Mouse (Mus musculus) hindbrain, embryonic 12.5 days (tissue): ENCODE measurements at regions not wholly inside any gene's neighbourhood (a gene's known extent, or its start where the extent isn't known, plus 50 kb on each side); places are given as distances from the start of the nearest gene placed in this dataset.

Source experiments
- ATAC-seq: fragments of 200-750 bp; cut with Nextera tagmentation; 2 replicates; pipeline ENCODE4 v1.8.0; 2017; ENCODE audit warnings: moderate TSS enrichment; ENCODE audit not compliant: low FRiP score
- H3K27ac ChIP-seq: fragments of 300-500 bp; sonication (generic); 2 replicates; pipeline ENCODE4 v1.5.1; 2016; ENCODE audit warnings: mild to moderate bottlenecking
- H3K27me3 ChIP-seq: fragments of 300-500 bp; sonication (generic); 2 replicates; pipeline ENCODE4 v1.6.1; 2016; ENCODE audit warnings: mild to moderate bottlenecking
- H3K36me3 ChIP-seq: fragments of 300-500 bp; sonication (generic); 2 replicates; pipeline ENCODE4 v1.6.1; 2016; ENCODE audit warnings: mild to moderate bottlenecking
- H3K4me1 ChIP-seq: fragments of 300-500 bp; sonication (generic); 2 replicates; pipeline ENCODE4 v1.6.1; 2016
- H3K4me2 ChIP-seq: fragments of 300-500 bp; sonication (generic); replicated peaks from 2 replicates; pipeline ENCODE4 v1.6.1; 2016; ENCODE audit warnings: mild to moderate bottlenecking
- H3K4me3 ChIP-seq: fragments of 300-500 bp; sonication (generic); 2 replicates; pipeline ENCODE4 v1.5.1; 2016; ENCODE audit warnings: mild to moderate bottlenecking
- H3K9ac ChIP-seq: fragments of 300-500 bp; sonication (generic); 2 replicates; pipeline ENCODE4 v1.6.1; 2016; ENCODE audit warnings: mild to moderate bottlenecking, moderate library complexity
- H3K9me3 ChIP-seq: fragments of 300-500 bp; sonication (generic); replicated peaks from 2 replicates; pipeline ENCODE4 v1.6.1; 2016; ENCODE audit warnings: mild to moderate bottlenecking
- WGBS: fragments of 180-500 bp; shearing (Covaris S2); methylation state at CpG from one replicate; pipeline ENCODE4 v1.1.7; 2016; 5-methylcytosine and 5-hydroxymethylcytosine counted together

DNA sequence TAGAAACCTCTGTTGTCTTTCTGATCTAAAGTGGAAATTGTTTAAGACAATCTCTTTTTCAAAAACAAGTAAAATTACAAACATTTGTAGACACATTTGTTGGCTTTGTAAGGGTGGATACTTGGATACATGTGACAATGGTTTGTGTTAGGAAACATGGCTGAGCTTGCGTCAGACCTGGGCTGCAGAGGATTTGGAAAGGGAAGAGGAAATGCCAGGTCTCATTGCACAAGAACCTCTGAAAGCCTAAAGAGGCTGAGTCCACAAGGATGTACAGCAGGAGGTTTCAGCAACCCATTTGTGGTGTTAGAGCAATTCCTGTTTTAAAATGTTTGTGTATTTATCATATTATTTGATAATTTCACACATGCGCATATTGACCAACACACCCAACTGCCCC lies 235.3 kb upstream of the Irx2 start:
- H3K27me3 ChIP-seq: no peaks in the 10 kb centered on the region
- no peak overlapping the region for H3K4me2 ChIP-seq
- H3K4me3 ChIP-seq: no peak overlapping the region
- H3K36me3 ChIP-seq: no peaks in the 10 kb centered on the region
- ATAC-seq: no peak
- no peak overlapping the region for H3K27ac ChIP-seq
- no peaks in the 10 kb centered on the region for H3K9me3 ChIP-seq
- no peak overlapping the region for H3K9ac ChIP-seq
- no peaks in the 10 kb centered on the region for H3K4me1 ChIP-seq
- WGBS: 95% methylated on average over 2 of the region's 2 CpGs

DNA sequence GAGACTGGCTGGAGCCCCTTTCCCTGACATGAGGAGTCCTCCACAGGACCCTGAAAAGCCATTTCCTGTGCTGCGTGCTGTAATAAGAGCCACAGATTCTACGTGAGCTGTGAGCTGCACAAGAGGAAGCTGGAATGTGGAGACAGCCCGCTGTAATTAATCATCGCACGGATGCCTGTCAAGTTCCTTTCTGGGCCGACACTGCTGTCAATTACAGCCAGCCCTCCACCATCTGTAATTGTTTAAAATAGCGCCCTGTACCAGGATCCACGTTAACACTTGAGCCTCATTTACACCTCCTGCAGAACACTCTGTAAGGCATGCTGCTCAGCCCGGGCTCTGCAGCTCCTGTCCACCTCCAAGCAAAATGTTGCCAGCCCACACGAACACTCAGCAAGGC lies 227.9 kb upstream of the Irx2 start:
- 17% methylated on average over 10 of the region's 10 CpGs for WGBS
- no peaks in the 10 kb centered on the region; the same call in 1 of the 2 replicates for H3K27me3 ChIP-seq
- peaks cover 17% of the 10 kb centered on the region for H3K4me1 ChIP-seq
- H3K36me3 ChIP-seq: no peaks in the 10 kb centered on the region
- ATAC-seq: peak; percentile 66
- 0 out of 2 replicates have a peak overlapping the region, but pooled peaks have one; percentile 3 for H3K4me2 ChIP-seq
- no peaks in the 10 kb centered on the region for H3K9me3 ChIP-seq
- H3K9ac ChIP-seq: no peak overlapping the region
- H3K4me3 ChIP-seq: no peak overlapping the region
- H3K27ac ChIP-seq: peak overlapping the region; percentile 31; the same call in 1 of the 2 replicates

DNA sequence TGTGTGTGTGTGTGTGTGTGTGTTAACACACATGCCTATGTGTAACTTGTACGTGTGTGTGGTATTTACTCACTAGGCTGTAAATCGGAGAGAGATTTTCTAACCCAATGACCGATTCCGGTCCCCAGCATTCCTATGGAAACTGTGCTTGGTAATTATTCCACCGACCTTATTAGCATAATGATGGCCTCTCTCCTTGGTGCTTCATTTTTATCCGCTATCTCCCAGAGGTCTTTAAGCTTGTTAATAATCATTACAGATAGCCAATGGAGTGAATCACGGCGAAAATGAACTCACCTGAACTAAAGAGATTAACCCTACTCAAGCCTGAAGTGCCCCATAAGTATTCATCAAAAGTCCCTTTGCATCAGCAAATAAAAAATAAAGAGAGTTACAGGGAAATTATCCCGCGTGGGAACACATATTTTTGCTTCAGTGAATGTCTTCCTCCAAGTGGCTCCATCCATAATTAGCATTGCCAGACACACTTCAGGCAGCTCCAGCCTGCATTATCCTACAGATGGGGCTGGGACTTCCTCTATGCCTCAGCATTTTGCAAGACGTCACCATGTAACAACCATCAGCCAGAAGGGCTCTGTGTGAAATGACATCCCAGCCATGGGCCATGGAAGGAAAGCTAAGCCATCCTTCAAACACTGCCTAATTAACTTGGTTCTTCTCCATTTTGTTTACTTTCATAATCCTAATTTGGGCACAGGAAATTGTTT lies 219.2 kb upstream of the Irx2 start:
- H3K9me3 ChIP-seq: no peaks in the 10 kb centered on the region
- no peak overlapping the region for H3K9ac ChIP-seq
- no peak overlapping the region for H3K4me2 ChIP-seq
- no peak overlapping the region for H3K4me3 ChIP-seq
- peak; percentile 46; the same call in 1 of the 2 replicates for ATAC-seq
- 0 out of 2 replicates have a peak, but pooled peaks cover 2% of the 10 kb centered on the region for H3K4me1 ChIP-seq
- H3K36me3 ChIP-seq: no peaks in the 10 kb centered on the region
- 70% methylated on average over 11 of the region's 11 CpGs for WGBS
- H3K27me3 ChIP-seq: no peaks in the 10 kb centered on the region
- no peak overlapping the region for H3K27ac ChIP-seq

DNA sequence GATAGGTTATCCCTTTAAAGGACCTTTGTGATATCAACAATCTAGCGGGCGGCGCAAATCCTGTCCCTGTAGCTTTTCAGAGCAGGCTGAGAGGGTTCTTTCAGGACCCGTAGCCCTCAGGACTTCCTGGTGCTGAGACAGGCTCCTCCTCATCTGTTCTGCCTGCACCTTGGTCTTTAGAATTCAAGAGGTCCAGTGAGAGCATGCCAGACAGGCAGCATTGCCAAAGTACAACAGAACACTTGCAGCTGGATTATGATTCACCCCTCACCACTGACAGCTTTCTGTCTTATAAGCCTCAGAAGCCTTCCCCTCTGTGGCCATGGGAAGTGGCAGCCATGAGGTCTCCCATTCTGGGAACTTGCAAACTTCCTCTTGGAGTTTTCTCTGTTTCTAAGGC lies 216.0 kb upstream of the Irx2 start:
- no peak overlapping the region for H3K4me3 ChIP-seq
- ATAC-seq: no peak
- no peak overlapping the region for H3K27ac ChIP-seq
- H3K4me2 ChIP-seq: no peak overlapping the region
- no peak overlapping the region for H3K9ac ChIP-seq
- H3K36me3 ChIP-seq: no peaks in the 10 kb centered on the region
- H3K4me1 ChIP-seq: no peaks in the 10 kb centered on the region
- 93% methylated on average over 4 of the region's 4 CpGs for WGBS
- H3K9me3 ChIP-seq: no peaks in the 10 kb centered on the region
- H3K27me3 ChIP-seq: no peaks in the 10 kb centered on the region

DNA sequence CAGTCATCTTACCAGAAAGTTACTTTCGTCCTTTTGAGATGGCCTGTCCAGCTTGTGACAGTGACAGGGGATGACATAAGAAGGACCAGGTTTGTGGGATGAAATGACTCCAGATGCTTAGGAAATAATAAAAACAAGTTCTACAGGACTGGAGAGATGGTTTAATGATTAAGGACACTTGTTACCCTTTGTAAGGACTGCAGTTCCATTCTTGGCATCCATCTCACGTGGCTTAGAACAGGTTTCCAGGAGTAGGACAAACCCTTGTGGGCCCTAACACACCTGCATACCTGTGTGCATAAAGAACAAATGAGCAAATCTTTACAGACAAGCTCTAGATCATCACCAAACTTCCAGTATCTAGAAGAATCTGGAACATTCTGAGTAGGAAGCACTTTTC lies 211.6 kb upstream of the Irx2 start:
- Histone ChIP-seq H3K9me3 (no peaks in the 10 kb centered on the region), H3K36me3 (no peaks in the 10 kb centered on the region), H3K27me3 (no peaks in the 10 kb centered on the region), H3K27ac (no peak overlapping the region), H3K9ac (no peak overlapping the region), H3K4me3 (no peak overlapping the region), H3K4me2 (no peak overlapping the region), H3K4me1 (no peaks in the 10 kb centered on the region)
- 64% methylated on average over 2 of the region's 2 CpGs for WGBS
- no peak for ATAC-seq

DNA sequence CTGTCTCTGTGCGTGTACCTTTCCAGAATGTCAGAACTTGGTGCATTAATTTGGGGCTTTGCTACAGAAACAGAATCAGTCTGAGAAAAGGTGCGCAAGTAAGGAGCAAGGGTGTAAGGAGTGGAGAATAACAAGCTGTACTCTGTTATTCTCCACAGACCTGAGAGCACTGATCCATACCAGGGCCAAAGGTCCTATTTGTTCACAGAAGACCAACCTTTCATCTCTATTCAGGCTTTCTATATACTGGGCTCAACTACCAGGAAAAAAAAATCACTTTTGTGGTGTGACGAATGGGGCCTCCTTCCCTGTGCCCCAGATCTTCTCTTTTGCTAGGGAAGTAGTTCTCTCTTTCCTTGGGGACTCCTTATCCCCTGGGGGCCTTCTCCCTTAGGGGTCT lies 210.8 kb upstream of the Irx2 start:
- no peaks in the 10 kb centered on the region for H3K9me3 ChIP-seq
- no peak overlapping the region for H3K4me2 ChIP-seq
- H3K9ac ChIP-seq: no peak overlapping the region
- no peak overlapping the region for H3K27ac ChIP-seq
- no peaks in the 10 kb centered on the region for H3K27me3 ChIP-seq
- no peaks in the 10 kb centered on the region for H3K4me1 ChIP-seq
- 90% methylated on average over 3 of the region's 3 CpGs for WGBS
- no peaks in the 10 kb centered on the region for H3K36me3 ChIP-seq
- no peak overlapping the region for H3K4me3 ChIP-seq
- no peak for ATAC-seq

DNA sequence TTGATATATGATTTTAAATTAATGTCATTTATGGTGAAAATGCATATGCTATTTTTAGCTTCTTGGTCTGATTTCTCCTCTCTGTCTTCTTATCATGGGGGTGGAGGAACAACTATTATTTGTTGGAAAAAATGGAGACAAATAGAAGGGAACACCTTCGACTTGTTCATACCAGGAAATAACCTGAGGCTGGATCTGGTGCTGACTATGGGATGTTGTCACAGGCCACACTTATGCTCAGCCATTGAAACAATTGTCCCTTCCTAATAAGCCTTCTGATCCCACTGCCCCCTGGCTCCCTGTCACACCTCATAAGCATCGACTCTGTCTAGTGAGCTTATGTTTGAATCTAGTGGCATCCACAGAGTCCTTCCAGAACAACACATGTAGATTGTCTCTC lies 210.3 kb upstream of the Irx2 start:
- H3K36me3 ChIP-seq: no peaks in the 10 kb centered on the region
- ATAC-seq: no peak
- H3K4me3 ChIP-seq: no peak overlapping the region
- no peak overlapping the region for H3K27ac ChIP-seq
- no peaks in the 10 kb centered on the region for H3K9me3 ChIP-seq
- H3K4me1 ChIP-seq: no peaks in the 10 kb centered on the region
- H3K27me3 ChIP-seq: no peaks in the 10 kb centered on the region
- 86% methylated on average over 2 of the region's 2 CpGs for WGBS
- H3K4me2 ChIP-seq: no peak overlapping the region
- H3K9ac ChIP-seq: no peak overlapping the region

DNA sequence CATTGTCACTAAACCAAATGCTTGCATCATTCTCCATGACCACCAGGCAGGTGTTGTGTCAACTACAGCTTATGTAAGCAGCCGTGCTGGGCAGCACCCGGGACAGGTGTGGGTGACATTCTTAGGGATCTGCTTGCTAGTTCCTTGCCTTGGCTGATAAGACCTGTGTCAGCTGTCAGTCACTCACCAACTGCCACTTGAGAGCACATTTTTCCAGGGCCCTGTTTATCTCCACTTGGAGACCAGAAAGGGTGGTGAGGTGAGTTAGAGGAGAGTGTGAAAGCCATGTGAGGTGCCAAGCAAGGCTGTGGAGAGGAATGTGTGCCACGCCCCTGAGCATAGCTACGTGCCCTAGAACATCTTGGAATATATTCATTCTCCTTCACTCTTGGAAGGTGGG lies 209.1 kb upstream of the Irx2 start:
- Histone ChIP-seq H3K27ac (no peak overlapping the region), H3K27me3 (no peaks in the 10 kb centered on the region), H3K9me3 (no peaks in the 10 kb centered on the region), H3K4me3 (no peak overlapping the region), H3K36me3 (no peaks in the 10 kb centered on the region), H3K9ac (no peak overlapping the region), H3K4me1 (no peaks in the 10 kb centered on the region), H3K4me2 (no peak overlapping the region)
- 89% methylated on average over 4 of the region's 4 CpGs for WGBS
- ATAC-seq: no peak

DNA sequence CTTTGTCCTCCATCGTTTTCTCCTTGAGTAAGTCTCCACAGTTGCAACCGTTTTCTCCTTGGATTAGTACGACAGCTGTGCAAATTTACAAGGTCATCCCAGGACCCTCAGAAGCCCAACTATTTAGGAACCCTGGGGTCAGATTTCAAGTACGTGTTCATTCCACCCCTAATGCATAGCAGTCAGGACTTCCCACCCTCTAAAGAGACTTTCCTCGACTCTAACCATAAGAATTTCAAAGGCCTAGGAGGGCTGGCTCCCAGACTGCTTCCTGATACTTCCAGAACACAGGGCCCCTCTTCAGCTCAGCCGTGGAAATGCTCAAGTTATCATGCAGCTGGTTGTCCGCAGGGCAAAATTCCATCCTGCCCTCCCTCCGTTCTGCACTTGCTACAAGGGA lies 202.7 kb upstream of the Irx2 start:
- Histone ChIP-seq H3K9ac (no peak overlapping the region), H3K9me3 (no peaks in the 10 kb centered on the region), H3K27me3 (no peaks in the 10 kb centered on the region), H3K27ac (no peak overlapping the region), H3K4me3 (no peak overlapping the region), H3K36me3 (no peaks in the 10 kb centered on the region), H3K4me2 (no peak overlapping the region), H3K4me1 (no peaks in the 10 kb centered on the region)
- no peak for ATAC-seq
- WGBS: 55% methylated on average over 8 of the region's 8 CpGs

DNA sequence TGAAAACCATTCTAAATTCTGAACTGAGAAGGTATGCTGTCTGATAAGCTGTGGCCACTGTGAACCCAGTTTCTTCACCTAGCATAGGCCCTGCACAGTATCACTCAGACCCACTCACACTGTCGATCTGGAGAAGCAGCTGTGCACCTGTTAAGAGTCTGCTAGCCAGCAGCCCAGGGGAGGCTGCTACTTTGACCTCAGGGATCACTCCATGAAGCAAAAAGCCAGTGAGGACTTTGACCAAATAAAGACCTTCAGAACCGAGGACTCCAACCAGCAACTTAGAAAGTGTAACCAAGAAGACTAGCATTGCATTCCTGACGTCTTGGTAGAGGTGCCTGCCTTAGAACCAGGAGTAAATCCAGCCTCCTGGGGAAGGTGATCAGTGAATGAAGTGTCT lies 183.3 kb upstream of the Irx2 start:
- Histone ChIP-seq H3K4me2 (no peak overlapping the region), H3K4me3 (no peak overlapping the region), H3K36me3 (no peaks in the 10 kb centered on the region), H3K9ac (no peak overlapping the region), H3K9me3 (no peaks in the 10 kb centered on the region), H3K4me1 (no peaks in the 10 kb centered on the region), H3K27ac (no peak overlapping the region), H3K27me3 (no peaks in the 10 kb centered on the region)
- 82% methylated on average over 3 of the region's 3 CpGs for WGBS
- ATAC-seq: no peak

DNA sequence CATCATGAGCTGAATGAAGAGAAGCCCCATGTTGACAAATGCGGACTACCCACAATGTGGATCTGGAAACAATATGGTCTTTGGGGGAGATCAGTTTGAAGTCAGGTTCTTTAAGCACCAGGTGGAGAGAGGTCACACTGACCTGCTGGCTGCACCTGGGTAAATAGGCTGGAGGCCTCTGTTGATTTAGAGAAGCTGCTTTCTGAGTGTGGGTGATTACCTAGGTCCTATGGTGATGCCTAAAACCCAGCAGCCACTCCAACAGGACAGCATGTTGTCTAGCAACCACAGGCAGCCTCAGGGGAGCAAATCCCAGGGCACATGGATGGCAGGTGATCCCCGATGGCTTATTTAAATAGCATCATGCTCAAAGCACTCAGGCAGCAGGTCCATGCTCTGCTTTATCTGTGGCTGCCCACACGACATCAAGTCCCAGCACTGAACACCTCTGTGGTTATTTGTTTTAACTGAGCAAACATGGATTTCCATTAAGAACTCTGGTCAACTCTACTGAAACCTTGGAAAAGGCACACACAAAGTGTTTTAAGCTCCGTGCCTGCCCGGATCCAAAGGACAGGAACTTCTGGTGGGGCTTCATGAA lies 180.1 kb upstream of the Irx2 start:
- Histone ChIP-seq H3K9me3 (no peaks in the 10 kb centered on the region), H3K4me2 (no peak overlapping the region), H3K4me3 (no peak overlapping the region), H3K27ac (no peak overlapping the region), H3K36me3 (no peaks in the 10 kb centered on the region), H3K27me3 (no peaks in the 10 kb centered on the region), H3K4me1 (no peaks in the 10 kb centered on the region), H3K9ac (no peak overlapping the region)
- ATAC-seq: no peak
- 76% methylated on average over 5 of the region's 5 CpGs for WGBS

DNA sequence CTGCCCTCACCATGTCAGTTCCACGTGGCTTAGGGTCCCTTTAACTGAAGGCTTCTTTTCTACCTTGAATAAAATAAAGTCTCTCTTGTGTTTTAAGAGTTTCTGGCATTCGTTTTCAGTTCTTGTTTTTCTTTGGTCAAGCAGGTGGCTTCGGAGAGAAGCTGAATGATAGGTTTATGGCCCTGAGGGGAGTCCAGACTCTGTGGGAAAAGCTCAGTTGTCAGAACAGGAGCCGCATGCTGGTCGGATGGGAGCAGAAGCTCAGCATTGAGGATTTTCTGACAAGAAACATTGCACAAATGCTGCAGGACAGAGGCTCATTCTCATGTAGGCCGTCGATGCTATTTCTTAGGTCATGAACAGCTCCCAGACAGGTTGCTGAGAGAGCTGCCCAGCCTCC lies 133.3 kb upstream of the Irx2 start:
- Histone ChIP-seq H3K4me2 (no peak overlapping the region), H3K9me3 (no peaks in the 10 kb centered on the region), H3K27me3 (no peaks in the 10 kb centered on the region), H3K4me3 (no peak overlapping the region), H3K9ac (no peak overlapping the region), H3K4me1 (peaks cover 8% of the 10 kb centered on the region), H3K36me3 (no peaks in the 10 kb centered on the region), H3K27ac (no peak overlapping the region)
- 84% methylated on average over 7 of the region's 7 CpGs for WGBS
- ATAC-seq: no peak

DNA sequence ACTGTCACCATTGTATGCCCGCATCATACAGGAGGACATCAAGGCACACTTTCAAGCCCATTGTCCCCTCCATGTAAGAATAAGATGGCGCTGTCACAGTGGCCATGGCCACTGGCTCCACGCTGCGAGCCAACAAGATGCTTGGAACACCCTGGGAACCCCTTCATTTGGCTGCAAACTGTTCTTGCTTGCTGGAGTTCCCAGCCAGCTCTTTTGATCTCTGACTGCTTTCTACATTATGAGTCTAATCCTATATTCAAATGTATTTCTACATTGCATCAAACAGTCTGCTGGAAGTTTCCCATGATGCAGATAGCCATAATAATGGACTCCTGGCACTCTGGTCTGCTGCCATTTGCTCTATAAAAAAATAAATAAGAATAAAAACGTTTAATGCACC lies 131.6 kb upstream of the Irx2 start:
- 75% methylated on average over 5 of the region's 5 CpGs for WGBS
- ATAC-seq: no peak

More for the DNA sequence above, 131.6 kb upstream of the Irx2 start:
- H3K36me3 ChIP-seq: no peaks in the 10 kb centered on the region
- no peak overlapping the region for H3K27ac ChIP-seq
- H3K4me3 ChIP-seq: no peak overlapping the region
- H3K9ac ChIP-seq: no peak overlapping the region
- H3K4me2 ChIP-seq: no peak overlapping the region
- H3K4me1 ChIP-seq: peaks cover 8% of the 10 kb centered on the region
- no peaks in the 10 kb centered on the region for H3K9me3 ChIP-seq
- no peaks in the 10 kb centered on the region for H3K27me3 ChIP-seq
